Mouse (Mus musculus) cerebellum, adult (tissue): ENCODE measurements at regions not wholly inside any gene's neighbourhood (a gene's known extent, or its start where the extent isn't known, plus 50 kb on each side); places are given as distances from the start of the nearest gene placed in this dataset.
A peak's percentile ranks its signal among the peaks of the same experiment; 100 is the strongest.
"Not testable (repeated sequence)": the region's sequence is repeated elsewhere in the genome, so short reads cannot be mapped to it uniquely, and the experiment has no call there.

ENCODE experiments used
- ATAC-seq: cut with Nextera tagmentation; 2 replicates; pipeline ENCODE4 v1.9.2; 2017; ENCODE audit warnings: mild to moderate bottlenecking, moderate library complexity, mixed read lengths; ENCODE audit not compliant: insufficient number of reproducible peaks, low FRiP score, low TSS enrichment

DNA sequence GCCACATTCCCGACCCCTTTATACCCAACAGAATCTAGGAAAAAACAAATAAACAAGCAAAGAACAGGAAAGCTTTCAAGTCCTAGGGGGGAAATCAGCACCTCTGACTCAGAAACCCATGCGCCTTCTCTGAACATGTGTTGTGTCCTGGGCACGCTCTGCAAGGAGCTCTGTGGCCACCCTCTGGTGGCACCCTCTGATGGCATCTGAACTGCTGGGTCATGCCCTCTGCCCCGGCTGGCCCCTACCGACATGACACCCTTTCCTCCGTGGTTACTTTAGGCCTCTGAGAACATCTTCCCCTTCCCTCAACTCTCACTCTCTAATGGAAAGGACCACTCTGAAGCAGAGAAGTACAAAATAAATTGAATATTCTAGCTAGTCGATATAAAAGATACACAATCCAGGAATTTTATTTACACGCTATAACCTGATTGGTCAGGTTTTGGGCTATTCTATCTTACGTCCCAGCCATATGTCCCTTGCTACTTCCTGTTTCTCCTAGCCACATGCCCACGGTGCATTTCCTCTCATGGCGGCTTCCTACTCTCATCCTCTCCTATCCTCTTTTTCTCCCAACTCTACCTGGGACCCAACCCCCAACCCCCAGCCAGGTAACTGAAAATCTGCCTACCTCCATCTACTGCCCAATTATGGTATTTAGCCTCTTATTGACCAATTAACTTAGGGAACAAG is 248.5 kb downstream of the Setd4 start:
- ATAC-seq = no peak

GRCm38 (mm10) chr16:93353971-93354370 is 249.9 kb downstream of the Setd4 start:
- ATAC-seq = no peak

- ATAC-seq = no peak
These were observed 259.3 kb downstream of the Setd4 start for GRCm38 (mm10) chr16:93344555-93344954.

DNA sequence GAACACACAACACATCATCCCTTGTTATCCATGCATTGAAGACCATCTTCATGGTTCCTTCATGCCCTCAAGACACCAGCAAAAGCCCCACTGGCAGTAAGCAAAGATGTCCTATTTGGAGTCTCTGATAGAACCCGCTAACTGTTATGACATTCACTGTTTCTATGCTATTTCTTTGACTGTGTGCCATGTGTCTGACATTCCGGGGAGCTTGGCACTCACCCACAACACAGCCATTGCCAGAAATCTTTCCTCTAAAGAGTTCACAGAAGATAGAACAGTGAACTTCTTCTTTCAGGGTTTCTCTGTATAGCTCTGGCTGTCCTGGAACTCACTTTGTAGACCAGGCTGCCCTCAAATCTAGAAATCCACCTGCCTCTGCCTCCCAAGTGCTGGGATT is 261.2 kb downstream of the Setd4 start:
- no peak for ATAC-seq

DNA sequence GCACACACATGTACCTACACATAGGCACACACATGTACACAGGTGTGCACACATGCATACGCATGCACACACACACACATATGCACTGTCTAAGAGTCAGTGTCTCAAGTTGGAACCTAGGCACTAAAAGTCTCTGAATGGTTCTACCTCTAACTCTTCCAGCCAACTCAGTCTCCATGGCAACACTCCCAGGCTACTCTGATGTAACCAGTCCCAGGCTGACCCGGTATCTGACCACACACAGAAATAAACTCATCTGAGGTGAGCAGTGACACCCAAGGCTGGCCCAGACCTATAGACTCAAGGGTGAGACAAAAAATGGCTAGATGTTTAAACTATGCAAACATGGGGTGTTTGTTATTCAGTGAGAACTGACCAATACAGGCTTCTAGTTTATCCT is 262.1 kb downstream of the Setd4 start:
- no peak for ATAC-seq

DNA sequence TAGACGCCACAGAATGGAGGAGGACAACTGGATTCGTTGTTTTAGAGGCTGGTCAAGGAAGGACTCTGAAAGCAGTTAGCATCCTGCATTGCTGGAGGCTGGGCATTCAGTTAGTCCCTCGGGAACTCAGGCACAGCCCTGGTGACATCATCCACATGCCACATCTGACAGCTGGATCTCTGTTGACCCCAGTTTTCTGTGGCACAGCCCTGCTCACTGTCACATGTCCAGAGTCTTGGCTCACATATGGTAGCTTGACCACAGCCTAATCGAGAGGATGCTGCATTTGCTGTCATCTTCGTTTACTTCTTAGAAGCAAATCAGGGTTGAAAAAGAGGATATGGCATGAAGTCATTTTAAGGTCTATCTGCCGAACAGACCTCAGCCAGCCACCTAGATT is 265.1 kb downstream of the Setd4 start:
- no peak for ATAC-seq

DNA sequence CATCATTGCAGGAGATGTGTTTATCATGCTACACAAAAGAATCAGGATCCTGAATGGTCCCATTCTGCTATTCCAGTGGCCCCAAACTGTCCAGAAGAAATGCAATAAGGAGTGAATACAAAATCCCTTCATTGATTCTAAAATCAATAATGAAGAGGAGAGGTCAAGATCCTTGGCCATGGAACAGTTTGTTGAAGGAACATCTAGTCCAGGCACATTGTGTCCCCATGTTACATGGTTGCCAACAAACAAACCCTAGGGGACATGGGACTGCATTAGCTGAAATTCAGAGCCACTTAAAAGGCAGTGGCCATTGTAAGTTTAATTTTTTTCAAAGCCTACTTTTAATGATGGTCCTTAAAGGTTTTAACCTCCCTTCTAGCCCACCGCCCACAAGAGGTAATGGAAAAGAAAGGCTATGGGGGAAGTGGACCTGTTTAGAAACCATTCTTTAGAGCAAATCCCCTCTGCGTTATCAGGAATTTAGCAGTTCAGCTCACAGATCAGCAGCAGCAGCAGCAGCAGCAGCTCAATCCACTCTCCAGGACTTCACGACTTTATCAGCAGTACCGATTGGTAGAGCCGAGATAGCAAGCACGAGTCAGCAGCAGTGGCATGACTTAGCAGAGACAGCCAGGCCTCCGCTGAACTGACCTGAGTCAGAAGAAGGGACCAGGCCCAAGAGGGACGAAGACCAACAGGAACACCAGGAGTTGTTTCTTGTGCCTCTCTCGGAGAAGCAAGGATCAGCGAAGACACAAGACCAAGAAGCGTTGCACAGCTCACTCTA is 268.3 kb downstream of the Setd4 start:
- ATAC-seq = no peak

DNA sequence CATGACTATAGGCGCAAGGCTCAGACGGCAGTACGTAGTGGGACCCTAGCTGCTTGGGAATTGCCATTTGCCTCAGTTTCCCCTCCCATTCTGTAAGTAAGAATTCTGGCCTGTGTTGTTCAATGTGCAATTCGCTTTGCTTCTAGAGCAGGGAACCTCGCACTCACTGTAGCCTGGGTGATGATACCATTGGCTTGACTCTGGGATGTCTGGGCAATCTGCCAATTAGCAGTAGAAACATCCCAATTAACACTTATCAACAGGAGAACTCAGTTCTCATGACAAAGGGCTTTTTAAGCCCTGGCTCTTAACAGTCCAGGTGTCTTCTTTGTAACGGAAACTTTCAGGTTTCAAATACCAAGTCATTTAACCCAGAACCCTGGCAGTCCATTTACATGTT is 270.2 kb downstream of the Setd4 start:
- ATAC-seq = no peak

GRCm38 (mm10) chr16:93328680-93329395 is 275.0 kb downstream of the Setd4 start:
- ATAC-seq = no peak

DNA sequence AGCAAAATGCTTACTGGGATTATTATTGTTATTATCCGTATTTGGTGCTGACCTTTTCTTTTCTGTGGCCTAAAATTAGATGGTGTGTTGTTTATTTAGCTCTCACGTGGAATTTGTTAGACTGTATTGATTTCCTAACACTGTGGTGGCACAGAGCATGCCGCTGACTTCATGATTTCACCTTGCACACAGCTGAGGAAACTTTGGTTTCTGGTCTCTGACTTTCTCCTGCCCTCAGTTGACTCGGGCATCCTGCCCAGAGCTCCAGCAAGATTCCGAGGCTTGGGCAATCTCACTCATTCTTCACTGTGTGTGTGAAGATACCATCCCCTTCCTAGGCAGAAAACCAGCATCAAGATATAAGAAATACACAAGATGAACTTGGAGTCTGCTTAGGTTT is 279.0 kb downstream of the Setd4 start:
- ATAC-seq = no peak

GRCm38 (mm10) chr16:93323172-93323571 is 280.7 kb downstream of the Setd4 start:
- no peak for ATAC-seq

DNA sequence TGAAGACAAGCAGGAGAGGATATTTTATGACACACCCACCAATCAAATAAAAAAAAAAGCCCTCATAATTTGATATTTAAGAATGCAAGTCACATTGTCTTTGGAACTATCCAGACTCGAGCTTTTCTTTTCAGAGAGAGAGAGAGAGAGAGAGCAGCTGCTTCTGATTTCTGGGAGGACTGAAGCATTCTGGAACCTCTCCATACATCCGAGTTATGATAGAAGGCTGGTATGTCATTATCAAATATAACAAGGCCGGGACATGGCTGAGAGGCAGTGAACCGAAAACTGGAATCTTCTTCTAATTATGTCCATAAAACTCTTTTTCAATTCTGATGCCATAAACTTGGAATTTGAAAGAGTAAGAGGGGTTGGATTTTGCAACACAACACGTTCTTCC is 284.3 kb downstream of the Setd4 start:
- no peak for ATAC-seq

DNA sequence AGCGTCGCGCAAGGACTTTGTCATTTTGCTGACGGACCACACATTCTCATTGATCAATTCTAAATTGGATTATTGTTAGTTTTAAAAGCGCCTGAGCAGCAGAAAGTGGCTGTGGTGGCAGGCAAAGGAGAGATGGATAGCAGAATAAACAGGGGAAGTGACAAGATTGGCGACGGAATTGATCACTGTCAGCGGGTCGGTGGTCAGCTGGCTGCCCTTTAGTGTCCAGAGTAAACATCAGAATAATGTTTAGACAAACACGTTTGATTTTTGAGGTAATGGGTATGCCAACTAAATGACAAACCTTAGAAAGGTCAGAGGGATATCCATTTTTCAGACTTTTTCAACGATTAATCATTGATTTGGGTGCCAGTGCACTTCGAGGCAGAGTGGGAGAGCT is 292.2 kb downstream of the Setd4 start:
- no peak for ATAC-seq

- ATAC-seq = 0 out of 2 replicates have a peak, but pooled peaks have one; percentile 20
These were observed 295.1 kb downstream of the Setd4 start for GRCm38 (mm10) chr16:93308666-93309360.

GRCm38 (mm10) chr16:93306951-93307350 is 296.9 kb downstream of the Setd4 start:
- ATAC-seq = no peak

DNA sequence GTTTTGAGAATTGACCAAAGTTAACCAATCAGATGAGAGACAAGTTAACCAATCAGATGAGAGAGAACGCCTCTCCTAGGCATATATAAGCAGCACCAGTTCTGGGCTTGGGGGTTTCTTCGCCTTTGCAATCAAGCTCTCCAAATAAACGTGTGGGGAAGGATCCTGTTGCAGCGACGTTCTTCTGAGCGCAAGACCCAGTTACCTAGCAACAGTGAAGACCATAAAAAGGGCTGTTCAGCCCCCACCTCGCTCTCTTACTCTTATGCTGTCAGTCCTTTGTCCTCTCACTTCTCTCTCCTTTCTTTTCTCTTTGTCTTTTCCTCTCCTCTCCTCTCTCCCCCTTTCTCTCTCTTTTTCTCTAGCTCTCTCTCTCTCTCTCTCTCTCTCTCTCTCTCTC is 297.7 kb downstream of the Setd4 start:
- not testable (repeated sequence) for ATAC-seq

DNA sequence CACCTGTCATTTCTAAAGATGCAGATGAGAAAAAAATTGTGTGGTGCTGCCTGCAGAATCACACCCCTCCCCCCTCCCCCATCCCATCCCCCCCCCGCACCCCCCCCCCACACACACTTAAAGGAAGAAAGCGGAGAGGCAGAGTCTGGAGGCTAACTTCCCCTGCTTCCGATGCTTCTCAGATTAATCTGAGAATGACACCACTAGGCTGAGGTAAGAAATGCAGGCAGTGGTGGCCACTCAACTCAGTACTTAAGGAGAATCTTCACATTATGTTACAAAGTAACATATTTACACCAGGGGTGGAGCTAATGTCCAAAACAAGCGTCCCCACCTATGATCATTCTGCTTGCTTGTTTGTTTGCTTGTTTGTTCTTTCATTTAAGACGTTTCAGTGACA is 309.4 kb downstream of the Setd4 start:
- ATAC-seq = no peak

DNA sequence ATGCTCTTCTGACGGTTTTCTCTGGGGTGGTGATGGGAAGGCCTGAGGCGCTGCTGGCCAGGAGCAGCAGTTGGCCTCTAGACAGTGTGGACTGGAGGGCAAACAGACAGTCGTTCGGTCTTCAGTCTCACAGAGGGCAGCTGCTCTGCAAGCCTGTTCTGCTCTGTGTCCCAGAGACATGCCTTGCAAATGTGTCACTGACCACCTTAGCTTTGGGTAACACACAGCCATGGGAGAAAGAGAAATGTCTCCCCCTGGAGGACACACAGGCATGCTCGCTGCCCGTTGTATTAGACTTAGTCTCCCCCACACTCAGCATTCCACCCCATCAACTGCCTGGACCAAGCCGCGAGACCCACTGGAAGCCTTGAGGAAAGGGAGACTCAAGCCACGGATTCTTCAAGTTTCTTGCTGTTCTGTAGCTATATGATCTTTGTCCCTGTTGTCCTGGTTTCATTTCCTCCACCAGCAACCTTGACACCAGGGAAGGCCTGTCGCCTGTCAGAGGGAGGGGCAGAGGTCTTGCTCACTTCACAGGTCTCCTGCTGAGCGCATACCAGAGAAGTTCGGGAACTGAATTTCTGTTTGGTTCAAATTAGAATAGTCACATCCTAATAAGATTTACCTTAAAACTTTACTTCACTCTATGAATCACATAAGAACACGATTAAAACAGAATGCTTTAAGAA is 310.8 kb downstream of the Setd4 start:
- peak; percentile 31; the same call in 1 of the 2 replicates for ATAC-seq

GRCm38 (mm10) chr16:93292181-93292834 is 311.6 kb downstream of the Setd4 start:
- ATAC-seq = no peak

GRCm38 (mm10) chr16:93288036-93288435 is 315.8 kb downstream of the Setd4 start:
- ATAC-seq = no peak
